9 mouse cellular contexts compared by ENCODE assay signal in genomic region chr5:64149184-64150127, GRCm38 (mm10). TPM values are rescaled to one million over a fixed set of nuclear protein-coding genes. Genes with fewer than 3 reads are reported as not detected.
DNase-seq lines count a peak whose midpoint lies in the region; ATAC-seq and TF ChIP-seq lines count a peak whose summit lies in the region.
"Had no signal": no experiment of that assay in that cellular context is flagged by ENCODE, and none has a peak within 500 bp of the region (broad histone marks: within the 10 kb centered on the region; RNA-seq: fewer than 3 reads in every experiment).

No protein-coding gene starts in this region.

- TF ChIP-seq CTCF in lung, embryonic 14.5 days (IDR thresholded peaks at IDR 0.05; ENCODE audit: low read depth): no peak
- TF ChIP-seq CTCF in intestine, postnatal 0 days (IDR thresholded peaks at IDR 0.05; ENCODE audit: low read depth): no peak

- no peaks in the 10 kb centered on the region for H3K36me3 ChIP-seq in lung, embryonic 14.5 days (ENCODE audit: insufficient read depth)
- H3K36me3 ChIP-seq in intestine, postnatal 0 days (ENCODE audit: control insufficient read depth, insufficient read depth): no peaks in the 10 kb centered on the region
- no peaks in the 10 kb centered on the region for H3K36me3 ChIP-seq in stomach, embryonic 14.5 days (ENCODE audit: control insufficient read depth, insufficient read depth, low read length)

- no peak for DNase-seq in lung, embryonic 14.5 days
- DNase-seq in lung, postnatal 4 days: no peak
- DNase-seq in yolk sac, embryonic 10.5 days (ENCODE audit: low spot score): no peak
- no peak for DNase-seq in cerebellum, postnatal 36 days
- DNase-seq in cerebellum, adult 9-10 months: no peak

- ATAC-seq in lung, embryonic 14.5 days (ENCODE audit: insufficient read depth): peak; percentile 61
- peak; percentile 89 for ATAC-seq in activated CD4-positive, CD25-positive, alpha-beta regulatory T cell, adult 4 months
- peak; percentile 76; the same call in 1 of the 2 replicates for ATAC-seq in intestine, postnatal 0 days
- ATAC-seq in stomach, embryonic 14.5 days (ENCODE audit: insufficient number of reproducible peaks, insufficient read depth, low FRiP score, low read depth): peak; percentile 65

- no peak overlapping the region for H3K27ac ChIP-seq in lung, embryonic 14.5 days (ENCODE audit: low read depth)
- no peak overlapping the region for H3K27ac ChIP-seq in intestine, postnatal 0 days (ENCODE audit: low read depth, low read length)
- no peak overlapping the region for H3K27ac ChIP-seq in stomach, embryonic 14.5 days (ENCODE audit: low read length)

- no peak overlapping the region for H3K9ac ChIP-seq in lung, embryonic 14.5 days
- peak overlapping the region; percentile 27; the same call in 1 of the 2 replicates for H3K9ac ChIP-seq in intestine, postnatal 0 days (ENCODE audit: low read depth, low read length)
- H3K9ac ChIP-seq in stomach, embryonic 14.5 days (replicated peaks; ENCODE audit: low read depth, low read length): no peak overlapping the region

- no peak overlapping the region for H3K4me3 ChIP-seq in lung, embryonic 14.5 days (ENCODE audit: low read depth, low read length)
- H3K4me3 ChIP-seq in intestine, postnatal 0 days (ENCODE audit: low read depth, low read length): no peak overlapping the region
- peak overlapping the region; percentile 5; the same call in 1 of the 2 replicates for H3K4me3 ChIP-seq in stomach, embryonic 14.5 days (ENCODE audit: low read depth, low read length)
- H3K4me3 ChIP-seq: myocyte had no signal

- 14% methylated on average over 17 of the region's 17 CpGs for WGBS in lung, embryonic 14.5 days
- 21% methylated on average over 17 of the region's 17 CpGs for WGBS in intestine, postnatal 0 days
- 19% methylated on average over 17 of the region's 17 CpGs for WGBS in stomach, embryonic 14.5 days

- no peaks in the 10 kb centered on the region for H3K4me1 ChIP-seq in lung, embryonic 14.5 days (ENCODE audit: insufficient read depth)
- H3K4me1 ChIP-seq in intestine, postnatal 0 days (replicated peaks; ENCODE audit: control insufficient read depth, insufficient read depth, low read length): no peaks in the 10 kb centered on the region; the same call in 1 of the 2 replicates
- H3K4me1 ChIP-seq in stomach, embryonic 14.5 days (ENCODE audit: control insufficient read depth, insufficient read depth, low read length): 0 out of 2 replicates have a peak, but pooled peaks cover 2% of the 10 kb centered on the region

- no peaks in the 10 kb centered on the region for H3K27me3 ChIP-seq in lung, embryonic 14.5 days (ENCODE audit: insufficient read depth, low read length)
- H3K27me3 ChIP-seq in intestine, postnatal 0 days (replicated peaks; ENCODE audit: control insufficient read depth, insufficient read depth, low read length): no peaks in the 10 kb centered on the region
- no peaks in the 10 kb centered on the region for H3K27me3 ChIP-seq in stomach, embryonic 14.5 days (ENCODE audit: control insufficient read depth, insufficient read depth, low read length)

- H3K4me2 ChIP-seq in lung, embryonic 14.5 days: peak overlapping the region; percentile 50
- peak overlapping the region; percentile 60 for H3K4me2 ChIP-seq in intestine, postnatal 0 days (replicated peaks; ENCODE audit: low read depth)
- peak overlapping the region; percentile 37 for H3K4me2 ChIP-seq in stomach, embryonic 14.5 days (replicated peaks; ENCODE audit: low read depth, low read length)

- no peaks in the 10 kb centered on the region for H3K9me3 ChIP-seq in lung, embryonic 14.5 days (ENCODE audit: low read depth, low read length)
- H3K9me3 ChIP-seq in intestine, postnatal 0 days (ENCODE audit: control insufficient read depth): no peaks in the 10 kb centered on the region
- H3K9me3 ChIP-seq in stomach, embryonic 14.5 days (ENCODE audit: control insufficient read depth, low read depth, low read length): no peaks in the 10 kb centered on the region

RNA-seq across cellular contexts. Expression of gene Tbc1d1, which starts 6.6 kb away (rescaled TPM):
- 54.4 and 58.7 TPM in 2 replicates for polyA plus RNA-seq in lung, embryonic 14.5 days (2014; fragmentation: Nextera tagmentation; extraction: Ambion mirVana)
- 10 to 100 TPM; 36.6 to 37.7 TPM for polyA plus RNA-seq in activated CD4-positive, CD25-positive, alpha-beta regulatory T cell, adult 4 months (2017; shearing (Covaris generic))
- 59.4 and 64.3 TPM in 2 replicates for polyA plus RNA-seq in intestine, postnatal 0 days (2015; fragmentation: Nextera tagmentation; extraction: Ambion mirVana)
- 37.2 and 39.4 TPM in 2 replicates for polyA plus RNA-seq in stomach, embryonic 14.5 days (2014; fragmentation: Nextera tagmentation; extraction: Ambion mirVana)

RNA-seq across cellular contexts. Expression of gene Pgm2, which starts 56.7 kb away (rescaled TPM):
- 39.9 and 43.0 TPM in 2 replicates for polyA plus RNA-seq in lung, embryonic 14.5 days (2014; fragmentation: Nextera tagmentation; extraction: Ambion mirVana)
- 10 to 100 TPM; 31.3 to 32.2 TPM for polyA plus RNA-seq in activated CD4-positive, CD25-positive, alpha-beta regulatory T cell, adult 4 months (2017; shearing (Covaris generic))
- polyA plus RNA-seq in intestine, postnatal 0 days (2015; fragmentation: Nextera tagmentation; extraction: Ambion mirVana): 30.1 and 36.3 TPM in 2 replicates
- polyA plus RNA-seq in stomach, embryonic 14.5 days (2014; fragmentation: Nextera tagmentation; extraction: Ambion mirVana): 33.2 and 34.4 TPM in 2 replicates
